Mouse (Mus musculus) CH12.LX (cell line): ENCODE results near the gene Pigr.

Experiments used
- CHD2 ChIP-seq: IDR thresholded peaks from 2 replicates; pipeline ENCODE4 v1.6.1; 2011; ENCODE audit warnings: low read length, improper control_type of control experiment
- CTCF ChIP-seq, 2 experiments: IDR thresholded peaks in 1 of 2; conservative IDR thresholded peaks in 1 of 2; 2 replicates each; pipeline ENCODE4 v1.5.1; 2011 to 2012; ENCODE audit warnings: low read depth in 2 of 2, low read length in 2 of 2, improper control_type of control experiment in 1 of 2, inconsistent platforms in 1 of 2, mild to moderate bottlenecking in 1 of 2, moderate library complexity in 1 of 2
- EP300 ChIP-seq: IDR thresholded peaks from 2 replicates; pipeline ENCODE4 v1.6.1; 2011; ENCODE audit warnings: low read length, improper control_type of control experiment
- HCFC1 ChIP-seq: IDR thresholded peaks from 2 replicates; pipeline ENCODE4 v1.6.1; 2012; ENCODE audit warnings: low read depth, mild to moderate bottlenecking, inconsistent platforms, low read length, improper control_type of control experiment
- JUND ChIP-seq: conservative IDR thresholded peaks from 2 replicates; pipeline ENCODE4 v1.6.1; 2011; ENCODE audit warnings: low read depth, low read length, improper control_type of control experiment
- KAT2A ChIP-seq: IDR thresholded peaks from 2 replicates; pipeline ENCODE4 v1.6.1; 2012; ENCODE audit warnings: low read length, improper control_type of control experiment, inconsistent platforms; ENCODE audit not compliant: insufficient replicate concordance
- MAX ChIP-seq: IDR thresholded peaks from 2 replicates; pipeline ENCODE4 v1.6.1; 2011; ENCODE audit warnings: low read length, improper control_type of control experiment
- MEF2A ChIP-seq: IDR thresholded peaks from 2 replicates; pipeline ENCODE4 v1.6.1; 2014; ENCODE audit warnings: low read depth, mild to moderate bottlenecking, inconsistent platforms, low read length, improper control_type of control experiment, borderline replicate concordance
- MXI1 ChIP-seq: IDR thresholded peaks from 2 replicates; pipeline ENCODE4 v1.6.1; 2011; ENCODE audit warnings: mild to moderate bottlenecking, low read depth, low read length, improper control_type of control experiment
- NRF1 ChIP-seq: IDR thresholded peaks from 2 replicates; pipeline ENCODE4 v1.6.1; 2014; ENCODE audit warnings: low read depth, mild to moderate bottlenecking, inconsistent platforms, low read length, improper control_type of control experiment, moderate library complexity
- POLR2A ChIP-seq: IDR thresholded peaks from 2 replicates; pipeline ENCODE4 v1.6.1; 2011; ENCODE audit warnings: low read depth, mild to moderate bottlenecking, improper control_type of control experiment, low read length
- SIN3A ChIP-seq: IDR thresholded peaks from 2 replicates; pipeline ENCODE4 v1.6.1; 2012; ENCODE audit warnings: low read length, improper control_type of control experiment, inconsistent platforms
- USF1 ChIP-seq: IDR thresholded peaks from 2 replicates; pipeline ENCODE4 v1.6.1; 2014; ENCODE audit warnings: low read depth, mild to moderate bottlenecking, inconsistent platforms, low read length, improper control_type of control experiment

GRCm38 (mm10) chr1:130826448-130826847, at the start of gene Pigr:
- TF ChIP-seq CTCF (conservative IDR thresholded peaks at IDR 0.05 in 1 of 2, IDR thresholded peaks at IDR 0.05 in 1 of 2; ENCODE audit: low read depth in 2 of 2, low read length in 2 of 2) (no peak), KAT2A (no peak), POLR2A (no peak), HCFC1 (no peak), SIN3A (no peak), JUND (no peak), NRF1 (no peak), USF1 (peak; percentile 61), CHD2 (no peak), MAX (no peak), EP300 (no peak), MEF2A (no peak), MXI1 (no peak)
